Mouse (Mus musculus) ovary, postnatal 10 days (tissue): ENCODE results near the gene Icmt.

Experiments used
- DNase-seq: peaks from one replicate; pipeline ENCODE4 v3.0.0; 2022; ENCODE audit warnings: low spot score

Gene Icmt

DNA sequence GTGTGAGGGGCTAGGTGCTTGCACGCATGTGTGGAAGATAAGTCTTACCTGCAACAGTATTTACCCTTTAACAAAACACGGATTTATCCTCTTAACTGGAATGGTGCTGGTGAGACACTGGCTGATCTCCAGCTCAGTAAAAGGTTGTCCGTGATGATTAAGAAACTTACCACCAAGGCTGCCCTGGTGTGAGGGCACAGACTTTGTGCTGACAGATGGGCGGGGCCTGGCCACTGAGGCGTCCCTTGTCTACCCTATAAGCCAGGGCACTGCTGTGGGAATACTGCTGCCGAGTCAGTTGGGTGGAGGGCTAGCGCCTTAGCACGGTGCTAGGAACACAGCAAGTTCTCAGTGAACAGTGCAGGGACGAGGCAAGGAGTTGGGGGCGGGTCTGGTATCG, 5.0 kb downstream of the Icmt start:
- no peak for DNase-seq

DNA sequence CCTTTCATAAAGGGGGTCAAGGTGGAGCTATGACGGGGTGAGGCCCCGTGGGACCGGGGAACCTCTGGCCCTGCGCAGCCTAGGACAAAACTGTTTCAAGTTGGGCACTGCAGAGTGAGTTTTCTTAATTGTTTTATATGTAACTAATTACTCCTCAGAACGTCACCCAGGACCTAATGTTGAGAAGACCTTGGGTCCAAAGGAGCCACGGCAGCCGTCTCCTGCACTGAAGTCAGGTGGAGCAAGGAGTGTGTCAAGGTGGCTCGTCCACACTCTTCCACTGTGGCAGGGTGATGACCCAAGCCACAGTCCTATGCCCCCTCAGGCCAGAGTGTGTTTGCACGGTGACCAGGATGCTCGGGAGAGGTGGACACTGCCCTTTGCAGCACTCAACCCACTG, 6.1 kb downstream of the Icmt start:
- no peak for DNase-seq

DNA sequence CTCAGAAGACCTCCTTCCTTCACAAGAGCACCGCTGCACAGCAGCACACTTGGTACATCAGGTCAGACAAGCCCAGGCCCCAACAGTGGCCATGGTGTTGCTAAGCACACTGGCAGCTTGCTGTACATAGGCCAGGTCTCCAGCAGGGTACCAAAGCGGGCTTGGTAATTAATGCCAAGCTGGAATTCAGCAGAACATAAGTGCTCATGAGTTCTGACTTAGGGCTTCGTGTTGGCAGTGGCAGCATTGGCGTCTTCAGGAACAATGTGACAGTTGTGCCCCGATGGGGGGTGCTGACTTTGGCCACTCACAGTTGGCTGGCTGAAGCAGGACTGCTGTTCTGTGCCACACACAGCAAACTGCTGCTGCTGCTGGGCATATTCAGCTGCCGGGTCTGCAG, 7.7 kb downstream of the Icmt start:
- no peak for DNase-seq

DNA sequence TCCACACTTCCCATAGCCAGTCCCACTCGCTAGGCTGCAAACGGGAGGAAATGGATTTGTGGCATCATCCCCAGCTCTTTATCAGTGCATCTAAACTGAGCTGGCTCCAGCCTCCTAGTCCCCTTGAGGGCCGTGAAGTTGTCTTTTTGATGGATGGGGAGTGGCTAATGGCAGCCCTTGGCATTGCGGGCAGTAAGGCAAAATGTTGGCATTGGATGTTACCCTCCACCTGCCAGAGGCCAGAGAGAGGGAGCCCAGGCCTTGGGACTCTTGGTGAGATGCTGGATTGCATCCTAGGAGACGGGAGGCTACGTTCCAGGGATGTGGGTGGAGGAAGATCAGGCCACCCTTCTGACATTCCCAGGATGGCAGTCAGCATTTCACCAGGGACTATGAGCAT, 9.0 kb downstream of the Icmt start:
- no peak for DNase-seq

DNA sequence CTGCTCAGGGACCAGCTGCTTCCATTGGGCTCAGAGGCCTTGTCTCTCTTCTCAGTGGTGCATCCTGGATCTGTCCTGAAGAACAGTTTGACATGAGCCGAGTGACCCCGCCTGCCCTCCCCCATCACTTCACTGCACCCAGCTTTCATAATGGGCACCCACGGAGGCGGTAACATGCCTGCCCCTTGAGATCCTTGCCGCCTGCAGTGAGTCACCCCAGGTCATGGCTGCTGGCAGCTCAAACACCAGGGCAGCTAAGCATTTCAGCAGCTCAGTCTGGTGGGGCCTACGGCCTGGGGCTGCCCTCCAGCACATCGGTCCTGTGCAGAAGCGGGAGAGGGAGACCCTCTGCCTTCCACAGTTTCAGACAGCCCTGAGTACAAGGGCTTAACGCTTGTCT, 10.5 kb downstream of the Icmt start:
- DNase-seq, result no peak

DNA sequence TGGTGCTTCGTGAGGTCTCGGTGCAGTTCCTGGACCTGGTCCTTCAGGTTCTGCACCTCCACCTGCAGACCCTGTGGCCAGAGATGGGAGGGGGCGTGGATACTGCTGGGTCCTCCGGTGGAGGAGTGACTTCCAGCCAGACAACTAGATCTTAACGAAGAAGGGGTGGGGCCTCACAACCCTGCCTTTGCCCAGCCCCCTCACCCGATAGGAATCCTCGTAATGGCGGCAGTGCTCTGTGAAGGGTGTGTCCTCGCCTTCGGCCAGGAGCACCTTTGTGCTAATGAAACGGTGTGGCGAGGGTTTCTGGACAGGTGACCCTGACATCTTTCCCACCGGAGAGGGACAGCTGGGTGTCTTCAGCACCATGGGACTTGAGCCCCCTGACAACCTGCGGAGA, 15.2 kb downstream of the Icmt start:
- DNase-seq, result no peak

DNA sequence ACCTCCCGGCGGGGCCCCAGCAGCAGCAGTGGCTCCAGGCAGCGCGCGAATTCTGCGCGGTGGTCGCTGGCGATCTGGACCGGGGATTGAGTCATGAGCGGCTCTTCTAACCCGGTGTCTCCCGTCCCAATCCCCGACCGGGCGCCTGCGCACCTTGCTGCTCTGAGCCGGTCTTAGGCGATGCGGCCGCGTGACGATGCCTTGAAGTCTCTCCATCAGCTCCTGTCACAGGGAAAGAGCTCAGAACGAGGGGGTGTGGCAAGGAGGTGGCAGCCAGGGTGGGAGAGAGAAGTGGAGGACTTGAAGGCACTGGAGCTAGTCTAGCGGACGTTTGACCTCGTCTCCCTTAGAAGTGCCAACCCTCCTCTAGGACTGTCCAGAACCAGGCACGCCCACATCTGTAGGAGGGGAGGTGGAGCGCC, 16.2 kb downstream of the Icmt start:
- DNase-seq, result no peak

DNA sequence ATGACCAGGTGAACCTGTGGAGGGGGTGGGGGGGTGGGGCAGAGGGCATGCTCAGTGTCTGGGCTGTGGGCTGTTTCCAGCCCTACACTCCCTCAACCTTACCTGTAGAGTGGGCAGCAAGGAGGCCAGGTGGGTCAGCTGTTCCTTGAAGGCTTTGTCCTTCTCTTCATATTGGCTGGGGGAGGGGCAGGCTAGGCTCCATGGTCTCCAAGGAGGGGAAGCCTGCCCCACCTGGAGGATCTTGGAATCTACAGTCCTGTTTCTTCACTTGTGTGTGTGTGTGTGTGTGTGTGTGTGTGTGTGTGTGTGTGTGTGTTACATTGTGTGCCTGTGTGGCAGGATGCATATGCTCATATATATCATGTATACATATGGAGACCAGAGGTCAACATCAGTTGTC, 16.9 kb downstream of the Icmt start:
- DNase-seq, result no peak

DNA sequence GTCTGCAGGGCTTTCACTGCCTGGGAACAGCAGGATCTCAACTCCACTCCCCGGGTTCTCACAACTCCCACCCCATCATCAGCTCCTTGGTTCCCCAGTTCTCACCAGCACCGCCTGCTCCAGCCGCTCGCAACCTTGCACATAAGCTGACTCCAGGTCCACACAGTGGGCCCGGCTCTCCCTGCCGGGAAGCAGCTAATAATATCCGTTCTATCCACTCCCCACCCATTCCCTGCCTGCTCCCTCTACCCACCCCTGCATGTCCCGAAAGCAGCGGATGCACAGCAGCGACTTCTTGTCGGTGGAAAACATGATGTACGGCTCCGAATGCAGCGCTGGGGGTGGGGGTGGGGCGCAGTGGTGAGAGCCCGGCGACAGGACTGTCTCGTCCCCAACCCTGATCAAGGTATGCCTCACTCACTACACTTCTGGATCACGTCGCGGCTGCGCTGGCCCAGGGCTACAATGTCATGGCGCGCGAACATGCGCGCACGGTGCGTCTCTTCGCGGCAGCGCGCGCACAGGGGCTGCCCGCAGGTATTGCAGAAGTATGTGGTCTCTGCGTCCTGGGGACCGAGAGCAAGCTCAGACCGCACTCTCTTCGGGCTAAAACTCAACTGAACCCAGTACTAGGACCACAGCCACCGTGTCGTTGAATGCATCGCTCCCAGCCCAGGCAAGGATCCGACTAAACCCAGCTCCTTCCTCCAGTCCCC, 18.6 kb downstream of the Icmt start:
- DNase-seq, result no peak

DNA sequence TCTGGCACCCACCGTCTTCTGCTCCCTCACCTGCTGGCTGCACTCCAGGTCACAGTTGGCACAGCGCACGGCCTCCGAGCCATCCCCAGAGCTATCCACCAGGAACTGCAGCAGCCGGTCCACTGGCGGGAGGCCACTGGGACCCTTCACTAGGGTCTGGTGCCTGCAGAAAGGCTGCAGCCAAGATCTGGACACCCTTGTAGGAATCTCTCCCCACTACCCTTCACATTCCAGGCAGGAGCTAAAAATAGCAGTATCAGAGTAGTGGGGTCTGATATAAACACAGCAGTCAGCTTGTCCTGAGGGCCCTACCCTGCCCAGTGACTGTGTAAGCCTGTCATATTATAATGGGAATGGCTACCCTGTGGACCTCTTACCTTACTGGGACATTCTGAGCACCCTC, 20.6 kb downstream of the Icmt start:
- no peak for DNase-seq

DNA sequence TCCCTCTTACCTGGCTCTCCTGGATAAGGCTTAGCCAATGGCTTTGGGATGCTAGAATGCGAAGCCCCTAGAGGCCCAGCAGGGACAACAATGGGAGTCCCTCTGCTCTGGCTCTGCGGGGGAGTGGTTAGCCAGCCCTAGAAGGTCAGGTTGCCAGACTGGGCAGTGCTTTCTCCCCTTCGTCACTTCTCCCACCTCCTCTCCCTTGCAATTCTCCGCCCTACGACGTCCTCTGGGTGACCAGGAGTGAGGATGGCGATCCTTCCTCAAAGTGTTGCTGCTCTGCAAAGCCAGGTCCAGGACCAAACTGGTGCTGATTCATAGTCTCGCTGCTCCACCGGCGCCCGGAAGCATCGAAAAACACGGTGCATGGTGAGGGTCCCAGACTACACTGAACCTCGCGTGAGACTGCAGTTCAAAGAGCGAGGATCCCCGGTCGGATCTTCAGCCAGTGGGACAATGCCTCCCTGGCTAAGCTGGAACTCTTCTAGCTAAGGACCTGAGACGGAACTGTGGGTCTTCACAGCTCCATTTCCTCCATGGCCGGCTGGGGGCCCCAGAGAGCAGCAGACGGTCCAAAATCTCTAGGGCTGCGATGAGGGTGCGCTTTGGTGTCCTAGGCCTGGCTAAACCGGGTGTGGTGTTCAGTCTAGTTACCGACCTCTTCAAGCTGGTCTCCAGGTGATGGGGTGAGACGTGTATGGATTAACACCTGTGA, 21.6 kb downstream of the Icmt start, which contains the start of gene Rnf207:
Gene Rnf207, minus strand, starts transcription at position 477 of the 718 bp plus-strand sequence.
- DNase-seq, result no peak

DNA sequence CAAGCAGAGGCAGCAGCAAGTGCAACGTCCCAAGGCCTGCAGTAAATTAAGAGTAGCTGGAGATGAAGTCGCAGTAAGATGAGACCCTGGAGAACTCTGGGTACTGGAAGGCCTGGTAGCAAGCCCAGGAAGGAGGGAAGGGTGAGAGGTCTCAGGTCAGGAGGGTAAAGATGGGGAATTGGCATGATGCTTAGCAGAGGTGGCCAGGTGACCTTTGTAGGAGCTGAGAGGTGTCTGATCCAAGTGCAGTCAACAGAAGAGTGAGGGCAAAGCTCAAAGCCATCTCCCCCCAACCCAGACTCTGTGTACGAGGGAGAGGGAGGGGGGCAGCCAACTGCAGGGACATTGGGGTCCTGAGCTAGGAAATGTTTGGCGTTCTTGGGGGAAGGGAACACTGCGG, 24.4 kb downstream of the Icmt start:
- no peak for DNase-seq

DNA sequence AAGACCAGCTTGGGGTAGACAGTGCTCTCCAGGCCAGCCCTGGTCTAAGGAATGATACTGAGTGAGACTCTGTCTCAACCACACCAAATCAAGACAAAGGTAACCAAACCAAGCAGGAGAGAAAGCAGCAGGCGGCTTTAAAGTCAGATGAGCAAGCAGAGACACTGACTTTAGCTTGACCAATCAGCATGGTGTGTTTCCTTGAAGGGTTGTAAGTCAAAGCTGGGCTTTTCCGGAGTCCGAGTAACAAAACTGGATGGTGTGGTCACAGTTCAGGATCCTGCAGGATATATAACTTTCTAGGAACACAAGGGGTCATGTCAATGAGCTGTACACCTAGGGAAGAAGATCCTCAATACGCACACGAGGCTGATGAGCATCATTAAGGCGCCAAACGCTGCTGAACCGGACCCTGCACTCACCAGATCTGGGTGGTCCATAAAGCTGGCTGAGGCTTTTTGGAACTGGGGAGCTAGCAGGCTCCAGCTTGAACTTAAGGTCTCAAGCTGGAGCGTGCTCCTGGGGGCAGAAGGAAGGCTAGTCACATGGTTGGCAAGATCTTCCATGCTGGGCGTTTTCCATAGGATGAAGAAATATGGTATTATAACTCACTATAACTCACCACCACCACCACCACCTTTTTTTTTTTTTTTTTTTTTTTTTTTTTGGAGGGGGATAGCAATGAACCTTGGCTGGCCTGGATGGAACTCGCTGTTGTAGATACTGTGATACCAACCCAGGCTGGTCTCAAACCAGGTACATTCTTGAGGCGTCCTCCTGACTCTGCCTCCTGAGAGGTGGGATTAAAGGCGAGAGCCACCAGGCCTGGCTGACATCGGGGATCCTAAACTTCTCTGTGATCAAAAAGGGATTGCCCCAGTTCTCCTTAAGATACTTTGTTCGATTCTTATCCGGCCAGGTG, 27.9 kb downstream of the Icmt start:
- no peak for DNase-seq

DNA sequence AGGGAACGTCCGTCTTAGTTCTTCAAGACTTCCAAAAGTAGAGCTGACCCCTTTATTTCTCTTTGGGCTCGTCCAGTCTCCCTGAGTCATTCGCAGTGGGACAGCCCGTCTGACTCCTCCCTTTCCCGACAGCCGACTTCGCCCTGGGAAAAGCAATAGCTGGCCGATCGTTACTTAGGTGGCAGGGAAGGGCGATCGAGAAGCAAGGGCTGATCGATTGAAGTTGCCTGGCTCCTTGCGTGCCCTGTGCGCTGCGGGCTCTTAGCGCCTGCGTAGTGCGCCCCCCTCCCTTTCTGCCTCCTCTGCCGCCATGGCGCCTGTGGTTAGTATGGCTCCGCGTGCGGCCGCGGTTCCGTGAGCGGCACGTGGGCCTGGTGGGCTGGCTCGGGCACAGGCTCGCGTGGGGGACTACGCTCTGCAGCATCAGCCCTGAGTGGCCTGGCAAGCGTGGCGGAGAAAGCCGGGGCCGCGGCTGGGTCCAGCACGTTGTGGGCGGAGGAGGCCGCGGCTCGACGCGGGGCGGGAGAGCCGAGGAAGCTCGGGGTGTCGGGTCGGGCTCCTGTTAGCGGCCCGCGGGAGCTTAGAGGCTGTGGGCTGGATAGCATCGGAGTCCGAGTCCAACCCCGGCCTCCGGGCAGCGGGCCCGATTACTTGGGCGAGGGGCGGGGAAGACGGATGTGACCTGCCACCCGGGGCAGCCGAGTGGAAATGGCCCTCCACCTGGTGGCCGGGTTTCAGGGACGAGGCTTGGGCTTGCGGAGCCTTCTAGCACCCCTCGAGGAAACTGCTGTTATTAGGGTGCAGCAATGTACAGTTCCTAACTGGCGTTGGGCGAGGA, 28.8 kb downstream of the Icmt start, which contains the start of gene Rpl22:
Gene Rpl22, plus strand, starts transcription at position 169 of the 838 bp plus-strand sequence.
- DNase-seq, result peak; percentile 74

DNA sequence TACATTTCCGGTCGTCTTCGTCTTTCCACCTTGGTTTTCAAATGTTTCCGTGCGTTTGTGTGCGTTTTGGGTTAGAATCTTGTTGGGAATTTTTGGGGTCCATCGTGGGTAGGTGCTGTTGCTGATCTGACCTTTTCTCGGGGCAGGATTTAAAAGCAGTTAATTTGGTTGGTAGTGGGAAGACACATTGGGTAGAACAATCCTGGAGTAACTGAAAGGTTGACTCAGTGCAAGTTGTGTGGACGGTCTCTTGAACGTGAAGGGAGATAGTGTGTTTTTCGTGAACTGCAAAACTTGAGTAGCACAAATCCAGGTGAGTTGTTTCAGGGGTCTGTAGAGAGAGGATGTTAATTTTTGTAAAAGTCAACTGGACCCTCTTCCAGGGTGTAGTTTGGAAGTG, 29.5 kb downstream of the Icmt start:
- no peak for DNase-seq

DNA sequence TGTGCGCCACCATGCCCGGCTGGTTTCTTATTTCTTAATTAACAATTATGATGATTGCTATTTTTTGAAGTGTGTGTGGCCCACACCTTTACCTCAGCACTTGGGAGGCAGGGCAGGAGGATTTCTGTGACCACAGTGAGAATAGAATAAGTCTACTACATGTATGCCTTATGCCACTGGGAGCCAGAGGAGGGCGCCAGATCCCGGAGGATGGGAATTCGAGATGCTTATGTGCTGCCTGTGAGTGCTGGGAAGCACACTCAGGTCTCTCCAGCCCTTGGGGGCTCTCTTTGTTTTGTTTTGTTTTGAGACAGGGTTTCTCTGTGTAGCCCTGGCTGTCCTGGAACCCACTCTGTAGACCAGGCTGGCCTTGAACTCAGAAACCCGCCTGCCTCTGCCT, 31.7 kb downstream of the Icmt start:
- no peak for DNase-seq

DNA sequence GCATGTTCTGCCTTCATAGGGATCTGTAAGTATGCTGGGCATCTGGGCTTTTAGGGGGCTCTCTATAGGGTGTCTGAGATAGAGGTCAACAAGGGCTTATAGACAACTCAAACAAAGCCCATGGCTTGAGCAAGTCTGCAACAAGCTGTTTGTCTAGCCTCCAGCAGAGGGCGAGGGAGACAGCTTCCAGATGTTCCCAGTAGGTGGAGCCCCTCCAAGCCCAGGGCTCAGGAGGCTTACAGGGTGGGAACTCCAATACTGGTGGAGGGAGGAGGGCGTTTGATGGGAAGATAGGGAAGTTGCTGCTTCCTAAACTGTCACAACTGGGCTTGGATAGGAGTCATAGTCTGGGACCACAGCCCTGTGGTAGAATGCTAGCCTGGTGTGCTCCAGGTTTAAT, 35.9 kb downstream of the Icmt start:
- no peak for DNase-seq

DNA sequence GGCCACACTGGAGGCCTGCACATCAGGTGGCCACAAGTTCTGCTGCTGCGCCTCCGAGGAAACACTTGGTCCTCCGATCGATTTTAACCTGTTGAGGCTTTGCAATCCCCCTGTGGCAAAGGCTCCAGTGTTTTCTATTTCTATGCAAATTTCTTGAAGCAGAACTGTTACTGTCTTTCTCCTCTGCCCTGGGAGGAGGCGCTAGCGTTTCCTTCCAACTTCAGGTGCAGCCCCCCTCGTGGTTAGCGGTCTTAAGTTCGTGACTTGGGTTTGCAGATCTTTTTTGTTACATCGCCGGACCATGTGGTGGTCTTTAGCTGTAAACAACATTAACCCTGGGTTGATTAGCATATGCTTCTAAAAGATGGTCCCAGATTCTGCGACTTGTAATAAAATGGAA, 36.6 kb downstream of the Icmt start:
- no peak for DNase-seq

DNA sequence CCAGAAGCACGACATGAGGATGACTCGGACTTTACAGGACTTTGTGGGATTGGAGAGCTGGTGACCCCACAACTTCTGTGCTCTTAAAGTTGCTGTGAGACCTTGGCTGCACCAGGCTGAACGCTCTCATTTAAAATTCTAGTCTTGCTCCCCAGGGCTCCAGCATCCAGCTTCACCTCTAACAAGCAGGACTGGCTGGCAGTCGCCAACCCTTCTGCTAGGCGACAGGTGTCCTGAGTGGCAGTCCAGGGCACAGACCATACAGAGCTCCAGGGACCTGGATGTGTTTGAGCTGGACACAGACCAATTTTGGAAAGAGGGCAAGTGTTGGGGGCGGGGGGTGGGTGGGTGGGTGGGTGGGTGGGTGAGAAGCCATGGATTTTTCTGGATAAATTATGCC, 40.7 kb downstream of the Icmt start:
- DNase-seq, result no peak

DNA sequence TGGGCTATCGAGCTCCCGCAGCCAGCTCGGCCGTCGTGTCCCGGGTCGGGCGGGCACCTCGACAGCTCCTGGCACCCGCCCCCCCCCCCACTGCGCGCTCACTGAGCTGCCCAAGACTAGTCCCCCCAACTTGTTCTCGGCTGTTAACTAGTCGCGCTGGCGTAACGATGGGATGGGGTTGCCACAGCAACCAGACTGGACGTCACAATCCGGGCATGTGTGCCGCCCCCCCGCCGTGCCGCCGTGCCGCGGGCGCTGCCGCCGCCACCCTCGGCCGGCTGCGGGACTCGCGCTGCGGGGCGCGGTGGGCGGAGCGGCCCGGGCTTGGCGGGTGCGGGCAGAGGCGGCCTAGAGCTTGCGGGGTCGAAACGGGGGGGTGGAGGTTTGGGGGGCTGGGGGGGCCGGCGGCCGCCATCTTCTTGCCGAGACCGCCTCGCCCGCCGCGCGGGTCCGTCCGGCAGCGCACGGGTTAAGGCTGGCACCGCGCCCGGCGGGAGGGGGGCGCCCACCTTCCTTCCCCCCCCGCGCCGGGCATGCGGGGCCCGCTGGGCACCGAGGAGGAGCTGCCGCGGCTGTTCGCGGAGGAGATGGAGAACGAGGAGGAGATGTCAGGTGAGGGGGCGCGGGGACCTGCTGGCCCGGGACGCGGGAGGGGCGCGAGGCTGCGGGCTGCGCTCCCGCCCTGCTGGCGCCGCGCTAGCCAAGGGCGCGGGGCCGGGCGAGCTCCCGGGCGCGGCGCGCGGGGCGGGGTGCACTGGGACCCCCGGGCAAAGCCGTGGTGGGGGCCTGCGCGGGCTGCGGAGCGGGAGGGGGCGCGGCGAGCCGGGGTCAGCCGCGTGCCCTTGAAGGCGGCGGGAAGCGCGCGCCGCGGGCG, 41.6 kb downstream of the Icmt start, which contains the start of gene Chd5:
Gene Chd5, plus strand, starts transcription at position 233 of the 874 bp plus-strand sequence.
- DNase-seq, result no peak
